Mouse (Mus musculus): Measurements from ENCODE around the gene Wfdc1. TPM values are rescaled to one million over a fixed set of nuclear protein-coding genes. Genes with fewer than 3 reads are reported as not detected.

The Wfdc1 gene
- polyA plus RNA-seq, 1 experiment from 2014 or later, result 5.7 TPM

GRCm38 (mm10) chr8:119728351-119728895 is 62.3 kb downstream of the Wfdc1 start:
- ATAC-seq (replicated peaks; ENCODE audit: insufficient number of reproducible peaks, low FRiP score, low TSS enrichment, low read depth) (no peak), DNase-seq (ENCODE audit: low spot score) (no peak)
- no peaks in the 10 kb centered on the region for H3K27me3 ChIP-seq (ENCODE audit: control insufficient read depth, insufficient read depth, low read length)
- 87% methylated on average over 8 of the region's 8 CpGs for WGBS
- no peak overlapping the region for H3K9ac ChIP-seq (replicated peaks; ENCODE audit: low read length)
- no peak overlapping the region for H3K27ac ChIP-seq (replicated peaks; ENCODE audit: low read depth, low read length)
- no peaks in the 10 kb centered on the region for H3K9me3 ChIP-seq (replicated peaks; ENCODE audit: control insufficient read depth, low read length)
- no peak overlapping the region for H3K4me3 ChIP-seq (ENCODE audit: low read depth, low read length)
- no peaks in the 10 kb centered on the region for H3K36me3 ChIP-seq (replicated peaks; ENCODE audit: control insufficient read depth, insufficient read depth, low read depth, low read length)
- H3K4me1 ChIP-seq (ENCODE audit: control insufficient read depth, insufficient read depth, low read length), result no peaks in the 10 kb centered on the region
- no peak overlapping the region for H3K4me2 ChIP-seq (ENCODE audit: low read depth, low read length)

- Histone ChIP-seq H3K4me2 (ENCODE audit: low read depth, low read length) (no peak overlapping the region), H3K4me3 (ENCODE audit: low read depth, low read length) (no peak overlapping the region), H3K27me3 (ENCODE audit: control insufficient read depth, insufficient read depth, low read length) (no peaks in the 10 kb centered on the region), H3K9ac (replicated peaks; ENCODE audit: low read length) (no peak overlapping the region), H3K9me3 (replicated peaks; ENCODE audit: control insufficient read depth, low read length) (no peaks in the 10 kb centered on the region), H3K36me3 (replicated peaks; ENCODE audit: control insufficient read depth, insufficient read depth, low read depth, low read length) (no peaks in the 10 kb centered on the region), H3K27ac (replicated peaks; ENCODE audit: low read depth, low read length) (no peak overlapping the region), H3K4me1 (ENCODE audit: control insufficient read depth, insufficient read depth, low read length) (no peaks in the 10 kb centered on the region)
- no peak for DNase-seq (ENCODE audit: low spot score)
- ATAC-seq (replicated peaks; ENCODE audit: insufficient number of reproducible peaks, low FRiP score, low TSS enrichment, low read depth), result no peak
- 79% methylated on average over 13 of the region's 13 CpGs for WGBS
Measured at GRCm38 (mm10) chr8:119732072-119732471, 65.9 kb downstream of the Wfdc1 start.

- Histone ChIP-seq H3K4me2 (ENCODE audit: low read depth, low read length) (no peak overlapping the region), H3K4me3 (ENCODE audit: low read depth, low read length) (no peak overlapping the region), H3K9ac (replicated peaks; ENCODE audit: low read length) (no peak overlapping the region), H3K27ac (replicated peaks; ENCODE audit: low read depth, low read length) (no peak overlapping the region), H3K27me3 (ENCODE audit: control insufficient read depth, insufficient read depth, low read length) (no peaks in the 10 kb centered on the region), H3K9me3 (replicated peaks; ENCODE audit: control insufficient read depth, low read length) (no peaks in the 10 kb centered on the region), H3K36me3 (replicated peaks; ENCODE audit: control insufficient read depth, insufficient read depth, low read depth, low read length) (no peaks in the 10 kb centered on the region), H3K4me1 (ENCODE audit: control insufficient read depth, insufficient read depth, low read length) (no peaks in the 10 kb centered on the region)
- no peak for ATAC-seq (replicated peaks; ENCODE audit: insufficient number of reproducible peaks, low FRiP score, low TSS enrichment, low read depth)
- DNase-seq (ENCODE audit: low spot score), result no peak
- 86% methylated on average over 10 of the region's 10 CpGs for WGBS
Measured at GRCm38 (mm10) chr8:119736348-119736917, 70.3 kb downstream of the Wfdc1 start.

- DNase-seq (ENCODE audit: low spot score) (no peak), ATAC-seq (replicated peaks; ENCODE audit: insufficient number of reproducible peaks, low FRiP score, low TSS enrichment, low read depth) (no peak)
- Histone ChIP-seq H3K4me2 (ENCODE audit: low read depth, low read length) (no peak overlapping the region), H3K27me3 (ENCODE audit: control insufficient read depth, insufficient read depth, low read length) (no peaks in the 10 kb centered on the region), H3K36me3 (replicated peaks; ENCODE audit: control insufficient read depth, insufficient read depth, low read depth, low read length) (no peaks in the 10 kb centered on the region), H3K9ac (replicated peaks; ENCODE audit: low read length) (no peak overlapping the region), H3K4me3 (ENCODE audit: low read depth, low read length) (no peak overlapping the region), H3K9me3 (replicated peaks; ENCODE audit: control insufficient read depth, low read length) (no peaks in the 10 kb centered on the region), H3K27ac (replicated peaks; ENCODE audit: low read depth, low read length) (no peak overlapping the region), H3K4me1 (ENCODE audit: control insufficient read depth, insufficient read depth, low read length) (no peaks in the 10 kb centered on the region)
- WGBS, result 75% methylated on average over 11 of the region's 11 CpGs
Measured at GRCm38 (mm10) chr8:119737093-119737900, 71.1 kb downstream of the Wfdc1 start.

Other genes starting within 250 kb of the Wfdc1 start
- 0.08 and 0.53 TPM in 2 replicates for gene Osgin1, start 232.2 kb upstream of the Wfdc1 start, polyA plus RNA-seq (2014; fragmentation: Nextera tagmentation; extraction: Ambion mirVana)
- 9.2 and 11.9 TPM in 2 replicates for gene Necab2, start 219.6 kb upstream of the Wfdc1 start, polyA plus RNA-seq (2014; fragmentation: Nextera tagmentation; extraction: Ambion mirVana)
- gene Slc38a8, start 164.7 kb upstream of the Wfdc1 start, polyA plus RNA-seq (2014; fragmentation: Nextera tagmentation; extraction: Ambion mirVana), result 1.8 and 4.7 TPM in 2 replicates
- 103 and 106 TPM in 2 replicates for gene Mbtps1, start 107.6 kb upstream of the Wfdc1 start, polyA plus RNA-seq (2014; fragmentation: Nextera tagmentation; extraction: Ambion mirVana)
- 39.6 and 45.2 TPM in 2 replicates for gene Hsdl1, start 91.2 kb upstream of the Wfdc1 start, polyA plus RNA-seq (2014; fragmentation: Nextera tagmentation; extraction: Ambion mirVana)
- gene Dnaaf1, start 91.1 kb upstream of the Wfdc1 start, polyA plus RNA-seq (2014; fragmentation: Nextera tagmentation; extraction: Ambion mirVana), result 0.13 TPM in 1 of 2 replicates, not detected in the other
- 10.3 and 11.0 TPM in 2 replicates for gene Taf1c, start 61.1 kb upstream of the Wfdc1 start, polyA plus RNA-seq (2014; fragmentation: Nextera tagmentation; extraction: Ambion mirVana)
- gene Adad2, start 53.6 kb upstream of the Wfdc1 start, polyA plus RNA-seq (2014; fragmentation: Nextera tagmentation; extraction: Ambion mirVana), result 0.17 TPM in 1 of 2 replicates, not detected in the other
- 0.15 TPM in 1 of 2 replicates, not detected in the other for gene Kcng4, start 30.7 kb upstream of the Wfdc1 start, polyA plus RNA-seq (2014; fragmentation: Nextera tagmentation; extraction: Ambion mirVana)
- 1.1 and 1.3 TPM in 2 replicates for gene Atp2c2, start 33.6 kb downstream of the Wfdc1 start, polyA plus RNA-seq (2014; fragmentation: Nextera tagmentation; extraction: Ambion mirVana)
- gene Tldc1, start 112.1 kb downstream of the Wfdc1 start, polyA plus RNA-seq (2014; fragmentation: Nextera tagmentation; extraction: Ambion mirVana), result 6.5 and 6.9 TPM in 2 replicates
- 321 and 363 TPM in 2 replicates for gene Cotl1, start 174.2 kb downstream of the Wfdc1 start, polyA plus RNA-seq (2014; fragmentation: Nextera tagmentation; extraction: Ambion mirVana)
- 6.5 and 8.1 TPM in 2 replicates for gene Klhl36, start 195.9 kb downstream of the Wfdc1 start, polyA plus RNA-seq (2014; fragmentation: Nextera tagmentation; extraction: Ambion mirVana)
- 142 and 143 TPM in 2 replicates for gene Usp10, start 244.0 kb downstream of the Wfdc1 start, polyA plus RNA-seq (2014; fragmentation: Nextera tagmentation; extraction: Ambion mirVana)
- gene Gm20388, start 244.5 kb downstream of the Wfdc1 start, polyA plus RNA-seq (2014; fragmentation: Nextera tagmentation; extraction: Ambion mirVana), result 3.1 TPM in 1 of 2 replicates, not detected in the other

Data from embryonic facial prominence, embryonic 11.5 days (tissue).